Mouse (Mus musculus) forebrain, embryonic 15.5 days (tissue): ENCODE measurements around the gene Apopt1. TPM values are rescaled to one million over a fixed set of nuclear protein-coding genes. Genes with fewer than 3 reads are reported as not detected.

Experiments
- ATAC-seq: fragments of 200-750 bp; cut with Nextera tagmentation; replicated peaks from 2 replicates; pipeline ENCODE4 v1.8.0; 2017; ENCODE audit warnings: mild to moderate bottlenecking, moderate TSS enrichment, moderate library complexity
- H3K27ac ChIP-seq: fragments of 300-500 bp; sonication (generic); replicated peaks from 2 replicates; pipeline ENCODE4 v1.5.1; 2015; ENCODE audit warnings: mild to moderate bottlenecking, inconsistent platforms
- H3K27me3 ChIP-seq: fragments of 300-500 bp; sonication (generic); 2 replicates; pipeline ENCODE4 v1.6.1; 2015; ENCODE audit warnings: inconsistent platforms
- H3K36me3 ChIP-seq: fragments of 300-500 bp; sonication (generic); 2 replicates; pipeline ENCODE4 v1.6.1; 2015; ENCODE audit warnings: mild to moderate bottlenecking, inconsistent platforms
- H3K4me1 ChIP-seq: fragments of 300-500 bp; sonication (generic); 2 replicates; pipeline ENCODE4 v1.6.1; 2015; ENCODE audit warnings: inconsistent platforms
- H3K4me2 ChIP-seq: fragments of 300-500 bp; sonication (generic); replicated peaks from 2 replicates; pipeline ENCODE4 v1.6.1; 2015; ENCODE audit warnings: mild to moderate bottlenecking, inconsistent platforms
- H3K4me3 ChIP-seq: fragments of 300-500 bp; sonication (generic); 2 replicates; pipeline ENCODE4 v1.5.1; 2015; ENCODE audit warnings: mild to moderate bottlenecking, inconsistent platforms
- H3K9ac ChIP-seq: fragments of 300-500 bp; sonication (generic); replicated peaks from 2 replicates; pipeline ENCODE4 v1.6.1; 2015; ENCODE audit warnings: mild to moderate bottlenecking, inconsistent platforms
- H3K9me3 ChIP-seq: fragments of 300-500 bp; sonication (generic); 2 replicates; pipeline ENCODE4 v1.6.1; 2016; ENCODE audit warnings: inconsistent platforms
- WGBS: fragments of 180-500 bp; shearing (Covaris S2); methylation state at CpG from one replicate; pipeline ENCODE4 v1.1.7; 2015; ENCODE audit warnings: mixed read lengths; 5-methylcytosine and 5-hydroxymethylcytosine counted together
- polyA plus RNA-seq: library from polyadenylated mRNA; unstranded; fragments of >200 nt; fragmentation: Nextera tagmentation; extraction: Ambion mirVana; gene quantifications from 2 replicates; pipeline ENCODE4 v1.2.1, GENCODE M21; 2015

Apopt1 gene
- polyA plus RNA-seq, 1 experiment from 2014 or later, result 48.2 TPM

DNA sequence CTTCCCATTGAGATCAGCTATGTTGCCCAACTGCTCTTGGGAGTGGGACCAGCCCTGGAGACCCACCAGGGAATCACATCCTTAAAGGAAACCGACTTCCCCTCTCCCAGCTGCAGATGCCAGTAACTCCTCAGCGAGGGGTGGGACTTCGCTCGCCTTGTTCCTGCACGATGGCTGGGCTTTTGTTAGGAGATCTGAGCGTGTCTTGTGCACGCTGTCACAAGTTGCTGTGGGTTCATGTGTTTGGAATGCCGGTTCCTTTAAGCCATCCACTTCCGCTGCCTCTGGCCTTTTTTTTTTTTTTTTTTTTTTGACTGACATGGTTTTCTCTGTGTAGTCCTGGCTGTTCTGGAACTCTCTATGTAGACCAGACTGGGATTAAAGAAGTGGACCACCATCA is 24.3 kb downstream of the Apopt1 start:
- no peak for ATAC-seq
- no peak overlapping the region for H3K27ac ChIP-seq
- no peak overlapping the region for H3K9ac ChIP-seq
- 65% methylated on average over 9 of the region's 9 CpGs for WGBS
- no peaks in the 10 kb centered on the region for H3K9me3 ChIP-seq
- peaks cover 5% of the 10 kb centered on the region for H3K4me1 ChIP-seq
- no peaks in the 10 kb centered on the region for H3K36me3 ChIP-seq
- no peaks in the 10 kb centered on the region for H3K27me3 ChIP-seq
- no peak overlapping the region for H3K4me3 ChIP-seq
- H3K4me2 ChIP-seq, result no peak overlapping the region

DNA sequence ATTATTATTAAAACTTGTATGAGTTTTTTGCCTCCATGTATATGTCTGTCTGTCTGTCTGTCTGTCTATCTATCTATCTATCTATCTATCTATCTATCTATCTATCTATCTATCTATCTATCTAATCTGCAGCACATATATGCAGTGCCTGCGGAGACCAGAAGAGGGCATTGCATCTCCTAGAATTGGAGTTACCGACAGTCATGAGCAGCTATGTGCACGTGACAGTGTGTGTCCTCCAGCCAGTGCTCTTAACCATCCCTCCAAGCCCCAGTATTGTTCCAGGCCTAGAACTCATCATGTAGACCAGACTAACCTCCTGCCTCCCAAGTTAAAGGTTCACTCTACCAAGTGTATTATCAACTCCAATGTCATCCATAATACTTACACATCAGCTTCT is 25.7 kb downstream of the Apopt1 start:
- Histone ChIP-seq H3K27ac (no peak overlapping the region), H3K9me3 (no peaks in the 10 kb centered on the region), H3K4me1 (no peaks in the 10 kb centered on the region), H3K27me3 (no peaks in the 10 kb centered on the region), H3K36me3 (no peaks in the 10 kb centered on the region), H3K9ac (no peak overlapping the region), H3K4me2 (no peak overlapping the region), H3K4me3 (no peak overlapping the region)
- 7% methylated on average over 3 of the region's 3 CpGs for WGBS
- ATAC-seq, result no peak

DNA sequence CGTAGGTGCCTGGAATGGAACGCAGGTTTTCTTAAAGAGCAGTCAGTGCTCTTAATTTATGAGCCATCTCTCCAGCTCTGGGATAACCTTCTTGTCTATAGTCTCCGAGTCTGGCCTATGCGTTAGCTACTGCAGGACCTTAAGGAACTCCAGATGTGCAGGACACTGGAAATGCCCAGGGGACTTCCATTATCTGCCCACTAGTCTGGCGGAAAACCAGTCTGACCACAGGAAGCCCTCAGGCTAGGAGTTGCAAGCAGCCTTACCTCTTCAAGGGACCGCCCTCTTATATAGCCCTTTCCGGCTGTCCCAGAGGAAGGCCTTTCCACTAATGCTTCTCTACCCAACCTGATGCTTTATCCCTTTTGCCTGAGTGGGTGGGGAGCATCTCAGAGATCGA is 28.3 kb downstream of the Apopt1 start:
- WGBS, result 85% methylated on average over 8 of the region's 8 CpGs
- no peak overlapping the region for H3K4me2 ChIP-seq
- H3K9me3 ChIP-seq, result no peaks in the 10 kb centered on the region
- H3K9ac ChIP-seq, result no peak overlapping the region
- no peaks in the 10 kb centered on the region for H3K27me3 ChIP-seq
- no peak for ATAC-seq
- H3K27ac ChIP-seq, result no peak overlapping the region
- H3K36me3 ChIP-seq, result no peaks in the 10 kb centered on the region
- peaks cover 3% of the 10 kb centered on the region; the same call in 1 of the 2 replicates for H3K4me1 ChIP-seq
- no peak overlapping the region for H3K4me3 ChIP-seq

DNA sequence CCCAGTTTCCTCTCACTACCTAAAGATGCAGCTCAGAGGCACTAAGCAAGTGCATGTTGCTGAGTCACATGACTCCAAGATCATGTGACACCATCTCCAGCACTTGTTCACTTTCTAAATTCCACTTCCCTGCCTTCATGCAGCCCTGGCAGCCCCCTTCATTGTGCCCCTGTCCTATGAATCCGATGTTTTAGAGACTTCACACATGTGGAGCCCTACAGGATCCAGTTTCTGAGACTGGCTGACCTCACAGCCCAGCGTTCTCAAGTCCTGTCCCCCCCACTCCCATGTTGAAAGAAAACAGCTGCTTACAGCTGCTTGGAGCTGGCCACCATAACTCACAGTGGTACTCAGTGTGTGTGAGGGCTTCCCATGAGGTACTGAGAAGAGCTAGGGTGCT is 30.4 kb downstream of the Apopt1 start:
- Histone ChIP-seq H3K9ac (no peak overlapping the region), H3K4me2 (no peak overlapping the region), H3K9me3 (no peaks in the 10 kb centered on the region), H3K4me3 (no peak overlapping the region), H3K27ac (no peak overlapping the region), H3K27me3 (no peaks in the 10 kb centered on the region), H3K36me3 (no peaks in the 10 kb centered on the region), H3K4me1 (peaks cover 3% of the 10 kb centered on the region; the same call in 1 of the 2 replicates)
- ATAC-seq, result no peak
- WGBS, result 79% methylated on average over 2 of the region's 2 CpGs

DNA sequence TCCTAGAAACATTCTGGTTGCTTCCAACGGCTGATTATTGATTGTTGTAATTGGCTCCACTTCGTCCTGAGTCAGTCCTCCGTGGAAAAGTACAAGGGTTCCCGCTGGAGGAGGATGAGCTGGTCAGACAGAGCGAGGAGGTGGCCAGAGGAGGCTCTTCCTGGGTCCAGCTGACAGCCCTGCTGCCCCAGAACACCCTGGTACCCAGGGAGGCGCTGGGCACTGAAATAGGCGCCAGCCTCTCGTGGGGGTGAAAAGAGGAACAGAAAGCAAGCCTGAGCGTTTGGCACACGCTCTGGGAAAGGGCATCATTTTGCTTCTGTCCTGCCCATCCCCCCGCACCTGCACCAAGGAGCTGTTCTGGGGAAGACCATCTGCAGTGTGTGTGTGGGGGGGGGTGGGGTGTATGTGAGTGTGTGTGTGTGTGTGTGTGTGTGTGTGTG is 30.9 kb downstream of the Apopt1 start:
- Histone ChIP-seq H3K36me3 (no peaks in the 10 kb centered on the region), H3K27ac (no peak overlapping the region), H3K9ac (no peak overlapping the region), H3K27me3 (no peaks in the 10 kb centered on the region), H3K4me3 (no peak overlapping the region), H3K4me2 (no peak overlapping the region), H3K9me3 (no peaks in the 10 kb centered on the region), H3K4me1 (peaks cover 3% of the 10 kb centered on the region; the same call in 1 of the 2 replicates)
- 79% methylated on average over 11 of the region's 11 CpGs for WGBS
- no peak for ATAC-seq

DNA sequence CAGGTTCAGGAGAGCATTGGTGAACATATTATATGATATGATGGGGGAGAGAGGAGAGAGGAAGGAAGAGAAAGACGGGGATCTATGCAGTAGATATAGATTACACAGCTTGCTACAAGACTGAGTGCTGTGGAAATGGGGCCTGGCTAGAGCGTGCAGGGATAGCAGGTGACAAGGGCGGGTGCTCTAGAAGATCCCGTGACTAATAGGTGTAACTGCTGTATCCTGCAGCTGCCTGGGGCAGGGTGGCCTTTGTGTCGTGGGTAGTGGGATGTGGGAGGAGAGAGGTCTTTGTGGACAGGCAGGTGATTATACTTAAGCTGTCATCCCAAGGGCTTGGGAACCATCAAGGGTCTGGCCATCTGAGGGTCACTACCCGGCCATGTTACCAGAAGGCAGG is 32.2 kb downstream of the Apopt1 start:
- Histone ChIP-seq H3K36me3 (no peaks in the 10 kb centered on the region), H3K4me3 (no peak overlapping the region), H3K4me1 (peaks cover 3% of the 10 kb centered on the region; the same call in 1 of the 2 replicates), H3K4me2 (no peak overlapping the region), H3K9ac (no peak overlapping the region), H3K27me3 (no peaks in the 10 kb centered on the region), H3K9me3 (no peaks in the 10 kb centered on the region), H3K27ac (no peak overlapping the region)
- 82% methylated on average over 6 of the region's 6 CpGs for WGBS
- ATAC-seq, result no peak

DNA sequence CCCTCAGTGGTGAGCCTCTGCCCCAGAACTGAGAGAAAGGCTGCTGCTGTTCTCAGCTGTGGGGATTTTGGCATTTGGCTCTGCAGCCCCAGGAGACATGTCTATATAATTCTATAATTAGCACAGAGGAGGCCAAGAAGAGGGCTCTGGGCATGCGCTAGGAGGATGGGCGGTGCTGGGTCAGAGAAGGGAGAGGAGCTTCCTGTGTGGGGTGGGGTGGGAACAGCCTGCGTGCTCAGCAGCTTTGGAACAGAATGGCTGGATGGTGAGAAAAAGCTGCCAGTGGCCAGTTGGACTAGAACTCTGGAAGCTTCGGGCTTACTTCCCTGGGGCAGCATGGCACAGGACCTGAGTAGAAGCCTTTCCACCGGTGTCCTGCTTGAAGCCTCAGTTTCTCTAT is 33.0 kb downstream of the Apopt1 start:
- no peaks in the 10 kb centered on the region for H3K27me3 ChIP-seq
- H3K9me3 ChIP-seq, result no peaks in the 10 kb centered on the region
- WGBS, result 74% methylated on average over 5 of the region's 5 CpGs
- ATAC-seq, result no peak
- no peak overlapping the region for H3K9ac ChIP-seq
- H3K27ac ChIP-seq, result no peak overlapping the region
- no peaks in the 10 kb centered on the region for H3K36me3 ChIP-seq
- no peak overlapping the region for H3K4me3 ChIP-seq
- peaks cover 3% of the 10 kb centered on the region; the same call in 1 of the 2 replicates for H3K4me1 ChIP-seq
- no peak overlapping the region for H3K4me2 ChIP-seq

DNA sequence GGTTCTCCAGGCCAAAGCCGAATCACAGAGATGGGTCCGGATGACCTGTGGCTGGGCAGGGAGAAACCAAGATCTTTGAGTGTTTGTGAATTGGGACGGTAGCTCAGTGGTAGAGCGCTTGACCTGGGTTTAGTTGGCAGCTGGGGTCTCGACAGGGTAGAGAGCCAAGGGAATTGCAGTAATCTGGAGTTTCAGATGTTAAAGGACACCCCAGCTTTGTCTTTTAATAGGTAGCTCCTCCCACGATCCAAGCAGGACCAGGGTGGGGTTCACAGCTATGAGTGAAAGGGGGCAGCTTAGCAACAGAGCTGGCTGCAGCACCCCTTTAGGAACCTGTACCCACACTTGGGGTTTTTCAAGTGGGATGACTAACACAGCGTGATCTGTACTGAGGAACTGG is 34.4 kb downstream of the Apopt1 start:
- WGBS, result 88% methylated on average over 7 of the region's 7 CpGs
- no peaks in the 10 kb centered on the region for H3K36me3 ChIP-seq

DNA sequence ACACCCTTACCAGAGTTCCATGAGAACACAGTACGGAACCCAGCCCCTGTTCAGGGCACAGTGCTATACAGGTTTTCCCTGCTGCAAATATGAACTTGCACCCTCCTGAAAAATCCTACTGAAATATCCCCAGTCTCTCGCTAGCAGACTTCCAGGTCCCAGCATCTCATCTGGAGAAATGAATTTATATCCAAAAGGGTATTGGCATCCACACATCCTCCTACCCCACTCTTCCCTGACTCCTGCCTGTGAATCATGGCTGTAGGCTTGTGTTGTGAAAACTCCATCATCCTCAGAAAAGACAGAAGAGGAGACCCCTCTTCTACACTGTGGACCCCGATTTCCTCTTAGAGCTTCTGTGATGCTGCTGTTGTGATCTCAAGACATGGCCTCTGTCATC is 37.7 kb downstream of the Apopt1 start:
- Histone ChIP-seq H3K27me3 (no peaks in the 10 kb centered on the region), H3K36me3 (no peaks in the 10 kb centered on the region), H3K4me1 (peaks cover 3% of the 10 kb centered on the region; the same call in 1 of the 2 replicates), H3K9ac (no peak overlapping the region), H3K27ac (no peak overlapping the region), H3K9me3 (no peaks in the 10 kb centered on the region), H3K4me3 (no peak overlapping the region), H3K4me2 (no peak overlapping the region)
- ATAC-seq, result no peak
- 94% methylated on average over 3 of the region's 3 CpGs for WGBS

More for the DNA sequence above, 34.4 kb downstream of the Apopt1 start:
- Histone ChIP-seq H3K4me3 (no peak overlapping the region), H3K27me3 (no peaks in the 10 kb centered on the region), H3K4me2 (no peak overlapping the region), H3K27ac (no peak overlapping the region), H3K9ac (no peak overlapping the region), H3K4me1 (peaks cover 3% of the 10 kb centered on the region; the same call in 1 of the 2 replicates), H3K9me3 (no peaks in the 10 kb centered on the region)
- ATAC-seq, result no peak

DNA sequence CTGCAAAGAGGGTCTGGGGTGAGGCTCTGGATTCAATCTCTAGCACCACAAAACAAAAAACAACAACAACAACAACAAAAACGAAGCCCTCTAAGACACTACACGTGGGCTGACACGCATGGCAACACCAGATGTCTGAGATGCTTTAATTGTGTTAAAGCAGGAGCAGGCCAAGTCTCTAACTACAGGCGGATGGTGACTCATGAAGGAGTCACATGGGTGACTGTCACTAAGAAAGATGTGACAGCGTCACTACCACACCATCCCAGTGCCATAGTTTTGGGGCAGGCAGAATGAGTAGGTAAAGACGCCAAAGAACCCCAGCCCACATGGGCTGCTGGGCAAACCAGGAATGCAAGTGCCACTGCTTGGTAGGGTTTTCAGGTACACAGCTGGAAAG is 39.4 kb downstream of the Apopt1 start:
- H3K27me3 ChIP-seq, result no peaks in the 10 kb centered on the region
- no peaks in the 10 kb centered on the region for H3K36me3 ChIP-seq
- no peak overlapping the region for H3K4me3 ChIP-seq
- H3K9ac ChIP-seq, result no peak overlapping the region
- WGBS, result 88% methylated on average over 6 of the region's 6 CpGs
- H3K4me1 ChIP-seq, result peaks cover under 1% of the 10 kb centered on the region; the same call in 1 of the 2 replicates
- no peak overlapping the region for H3K27ac ChIP-seq
- ATAC-seq, result no peak
- H3K4me2 ChIP-seq, result no peak overlapping the region
- H3K9me3 ChIP-seq, result no peaks in the 10 kb centered on the region

DNA sequence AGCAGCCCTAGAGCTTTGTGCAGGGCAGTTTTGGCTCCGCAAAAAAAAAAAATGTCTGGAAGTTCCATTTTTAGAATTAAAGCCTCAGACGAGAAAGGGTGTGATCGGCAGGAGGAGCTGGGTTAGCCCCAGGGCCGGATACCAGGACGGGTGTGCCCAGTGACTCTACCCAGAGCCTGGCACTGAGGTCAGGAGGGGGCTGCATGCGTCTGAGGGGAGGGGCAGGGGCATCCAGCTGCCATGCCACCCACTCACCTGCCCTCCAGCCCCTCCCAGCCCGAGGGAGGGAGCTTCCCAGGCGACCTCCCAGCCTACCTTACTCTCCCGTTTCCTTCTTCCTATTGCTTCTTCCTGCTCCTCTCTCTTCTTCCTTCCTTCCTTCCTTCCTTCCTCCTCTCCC is 40.3 kb downstream of the Apopt1 start:
- H3K4me2 ChIP-seq, result no peak overlapping the region
- 72% methylated on average over 9 of the region's 9 CpGs for WGBS
- no peak overlapping the region for H3K27ac ChIP-seq
- H3K9me3 ChIP-seq, result no peaks in the 10 kb centered on the region
- no peak for ATAC-seq
- no peaks in the 10 kb centered on the region for H3K27me3 ChIP-seq
- no peak overlapping the region for H3K9ac ChIP-seq
- no peaks in the 10 kb centered on the region for H3K36me3 ChIP-seq
- H3K4me3 ChIP-seq, result no peak overlapping the region
- H3K4me1 ChIP-seq, result peaks cover 9% of the 10 kb centered on the region

DNA sequence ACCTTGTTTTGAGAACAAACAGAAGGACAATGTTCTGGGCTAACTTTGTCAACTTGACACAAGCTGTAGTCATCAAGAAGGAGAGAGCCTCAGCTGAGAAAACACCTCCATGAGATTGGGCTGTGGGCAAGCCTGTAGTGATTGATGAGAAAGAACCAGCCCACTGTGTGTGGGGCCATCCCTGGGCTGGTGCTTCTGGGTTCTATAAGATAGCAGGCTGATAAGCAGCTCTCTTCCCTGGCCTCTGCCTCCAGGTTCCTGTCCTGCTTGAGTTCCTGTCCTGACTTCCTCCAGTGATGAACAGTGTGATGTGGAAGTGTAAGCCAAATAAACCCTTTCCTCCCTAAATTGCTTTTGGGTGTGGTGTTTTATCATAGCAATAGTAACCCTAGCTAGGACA is 41.6 kb downstream of the Apopt1 start:
- H3K9ac ChIP-seq, result no peak overlapping the region
- ATAC-seq, result no peak
- H3K4me1 ChIP-seq, result peaks cover 11% of the 10 kb centered on the region
- no peak overlapping the region for H3K4me3 ChIP-seq
- no peak overlapping the region for H3K27ac ChIP-seq
- no peaks in the 10 kb centered on the region for H3K9me3 ChIP-seq
- no peaks in the 10 kb centered on the region for H3K36me3 ChIP-seq
- H3K27me3 ChIP-seq, result no peaks in the 10 kb centered on the region
- no peak overlapping the region for H3K4me2 ChIP-seq

DNA sequence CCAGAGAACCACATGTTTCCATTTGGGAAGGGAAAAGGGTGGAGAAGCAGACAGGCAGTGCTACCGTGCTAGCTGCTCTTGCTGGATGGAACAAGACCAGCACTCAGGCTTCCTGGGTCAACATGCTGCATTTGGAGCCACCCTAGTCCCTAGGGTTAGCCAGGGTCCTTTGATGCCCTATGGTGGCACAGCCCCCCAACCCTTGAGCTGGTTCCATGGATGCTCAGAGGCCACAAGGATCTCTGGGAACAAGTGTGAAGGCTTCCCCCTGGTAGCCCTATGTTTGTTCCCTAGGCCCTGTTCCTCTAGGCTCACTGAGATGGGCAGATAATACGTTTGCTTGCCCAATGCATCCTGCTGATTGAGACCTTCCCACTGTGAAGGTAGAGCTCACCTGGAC is 42.2 kb downstream of the Apopt1 start:
- no peak for ATAC-seq
- WGBS, result 65% methylated on average over 2 of the region's 2 CpGs
- H3K9me3 ChIP-seq, result no peaks in the 10 kb centered on the region

More for the DNA sequence above, 42.2 kb downstream of the Apopt1 start:
- Histone ChIP-seq H3K36me3 (no peaks in the 10 kb centered on the region), H3K9ac (no peak overlapping the region), H3K4me3 (no peak overlapping the region), H3K27ac (no peak overlapping the region), H3K27me3 (no peaks in the 10 kb centered on the region), H3K4me2 (no peak overlapping the region), H3K4me1 (peaks cover 16% of the 10 kb centered on the region)
